Mouse (Mus musculus) lung, adult 18-20 months (tissue): ENCODE results near the gene Ckap4.
"Not testable (repeated sequence)": the region's sequence is repeated elsewhere in the genome, so short reads cannot be mapped to it uniquely, and the experiment has no call there.

Source experiments
- DNase-seq, 2 experiments: peaks; one replicate each; pipeline ENCODE4 v3.0.0; 2022; ENCODE audit warnings: mixed read lengths in 2 of 2

Gene Ckap4

DNA sequence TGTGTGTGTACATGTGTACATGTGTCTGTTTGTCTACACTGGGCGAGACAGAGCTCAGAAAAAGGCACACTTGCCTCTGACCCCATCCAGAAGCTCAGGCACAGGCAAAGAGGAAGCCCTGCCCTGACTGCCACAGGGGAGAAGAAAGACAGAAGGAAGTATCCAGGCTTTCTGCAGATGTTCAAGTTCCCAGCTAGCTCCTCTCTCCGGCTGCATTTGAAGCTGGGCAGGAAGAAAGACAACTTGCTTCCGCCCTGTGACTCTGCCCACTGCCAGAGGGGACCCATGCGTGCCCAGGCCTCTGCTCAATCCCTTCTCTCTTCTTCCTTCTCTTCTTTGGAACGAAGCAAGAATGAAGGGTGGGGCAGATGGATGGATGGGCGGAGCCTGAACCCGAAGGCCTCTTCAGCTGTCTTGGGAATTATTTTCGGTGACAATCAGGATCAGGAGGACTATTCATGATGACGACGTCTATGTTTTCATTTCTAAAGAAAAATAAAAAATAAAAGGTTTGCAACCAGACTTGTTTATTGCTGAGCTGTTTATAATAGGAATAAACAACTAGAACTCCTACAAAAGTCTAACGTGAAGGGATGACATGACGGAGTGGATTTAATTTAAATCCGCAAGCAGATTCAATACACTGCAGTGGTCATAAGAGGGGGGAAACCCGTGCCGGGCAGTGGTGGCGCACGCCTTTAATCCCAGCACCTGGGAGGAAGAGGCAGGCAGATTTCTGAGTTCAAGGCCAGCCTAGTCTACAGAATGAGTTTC is 15.5 kb upstream of the Ckap4 start:
- no peak for DNase-seq

DNA sequence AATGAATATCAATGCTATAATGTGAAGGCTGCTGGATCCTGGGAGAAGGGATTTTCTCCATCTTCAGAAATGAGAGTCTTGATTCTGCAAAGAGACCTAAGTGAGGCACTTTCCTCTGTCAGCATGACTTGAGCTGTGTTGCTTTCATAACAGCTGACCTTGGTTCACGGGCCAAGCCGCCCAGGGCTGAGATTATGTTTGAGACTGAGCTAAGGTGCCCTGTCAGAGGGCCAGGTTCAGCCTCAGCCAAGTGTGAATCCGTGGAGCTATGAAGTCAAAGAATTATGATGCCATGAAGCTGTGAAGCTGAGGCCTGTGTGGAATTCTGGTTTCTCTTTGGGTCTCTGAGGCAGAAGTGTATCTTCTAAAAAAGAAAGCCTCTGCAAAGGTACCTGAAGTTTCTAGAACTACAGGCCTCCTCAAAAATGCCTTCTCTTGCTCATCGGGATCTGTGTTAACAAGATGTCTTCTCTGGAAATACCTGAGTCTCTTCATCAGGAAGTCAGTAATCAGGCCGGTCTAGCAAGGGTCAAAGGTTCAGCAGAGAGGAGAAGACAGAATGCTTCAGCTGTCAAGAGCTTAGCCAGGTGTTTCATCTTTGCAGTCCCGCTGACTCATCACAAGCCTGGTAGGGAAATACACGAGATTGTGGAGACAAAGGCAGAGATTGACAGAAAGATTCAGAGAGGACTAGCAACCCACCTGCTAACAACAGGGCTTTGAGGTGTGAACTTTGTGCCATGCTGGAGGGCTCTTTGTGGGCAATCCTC is 11.2 kb upstream of the Ckap4 start:
- no peak for DNase-seq

DNA sequence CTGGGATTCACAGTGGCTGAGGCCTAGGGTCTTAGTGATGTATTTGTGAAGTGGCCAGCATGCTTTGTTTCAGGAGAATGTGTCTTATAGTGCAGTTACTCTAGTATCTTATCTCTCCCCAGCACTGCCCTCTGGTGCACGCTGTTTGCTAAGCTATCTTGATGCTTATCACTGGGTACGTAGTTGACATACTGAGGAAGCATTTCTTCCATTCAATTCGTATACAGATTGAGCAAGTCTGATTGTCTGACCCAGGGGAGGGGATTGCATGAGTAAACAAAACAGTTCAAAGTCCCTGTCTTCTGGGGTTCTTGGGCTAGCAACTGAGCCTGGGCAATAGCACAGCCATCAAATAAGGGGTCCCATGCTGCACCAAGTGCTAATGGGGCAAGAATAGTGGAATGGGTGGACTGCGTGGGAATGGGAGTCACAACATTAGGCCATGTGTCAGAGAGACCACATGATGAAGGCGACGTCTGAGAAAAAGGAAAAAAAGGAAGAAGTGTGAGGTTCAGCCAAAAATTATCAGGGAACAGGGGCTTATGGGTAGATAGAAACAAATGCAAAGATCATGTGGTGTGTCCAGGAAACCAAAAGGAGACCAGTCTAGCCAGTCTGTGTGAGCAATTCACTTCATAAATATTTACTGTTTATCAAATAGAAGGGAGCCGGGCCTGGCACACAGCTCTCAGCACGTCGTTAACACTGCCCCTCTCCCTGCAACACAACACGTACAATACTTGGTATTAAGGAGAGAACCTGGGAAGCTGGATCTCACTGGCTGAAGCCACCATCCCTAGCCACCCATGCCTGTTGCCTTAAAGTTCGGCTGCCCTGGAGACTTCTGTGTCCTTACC is 9.2 kb upstream of the Ckap4 start:
- no peak for DNase-seq

DNA sequence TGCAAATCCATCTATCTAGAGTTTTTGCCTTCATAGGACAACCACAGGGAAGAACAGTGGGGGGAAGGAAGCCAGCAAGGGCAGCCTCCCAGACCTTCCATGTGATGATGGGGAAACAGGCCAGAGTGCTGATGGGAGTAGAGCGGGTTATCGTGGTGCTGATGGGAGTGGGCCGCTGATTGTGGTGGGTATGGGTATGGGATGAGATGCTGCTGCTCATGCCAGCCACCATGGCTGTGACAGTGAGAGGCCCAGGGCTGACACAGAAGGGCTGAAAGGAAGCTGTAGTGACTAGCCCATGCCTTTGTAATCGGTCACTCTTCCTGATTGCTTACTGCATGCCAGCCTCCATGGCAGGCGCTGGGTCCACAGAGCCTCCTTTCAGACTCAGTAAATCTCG is 5.8 kb upstream of the Ckap4 start:
- DNase-seq: no peak

DNA sequence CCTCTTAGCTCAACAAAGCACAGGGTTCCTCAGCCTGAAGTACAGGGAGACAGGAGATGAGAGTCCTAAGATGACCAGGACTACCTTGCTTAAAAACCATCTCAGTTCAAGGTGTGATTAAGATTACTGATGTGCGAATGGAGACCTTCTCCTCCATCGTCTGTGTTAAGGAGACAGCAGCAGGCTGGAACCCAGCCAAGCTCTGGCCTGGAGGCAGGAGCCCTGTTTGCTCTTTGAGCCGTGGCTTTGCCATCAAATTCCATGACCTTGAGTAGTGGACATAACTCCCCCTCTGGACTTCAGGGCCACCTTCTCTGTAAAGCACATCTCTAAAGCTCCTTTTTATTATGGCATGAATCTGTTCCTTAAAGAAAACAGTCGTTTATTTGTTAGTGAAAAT is 2.0 kb upstream of the Ckap4 start:
- DNase-seq: no peak

DNA sequence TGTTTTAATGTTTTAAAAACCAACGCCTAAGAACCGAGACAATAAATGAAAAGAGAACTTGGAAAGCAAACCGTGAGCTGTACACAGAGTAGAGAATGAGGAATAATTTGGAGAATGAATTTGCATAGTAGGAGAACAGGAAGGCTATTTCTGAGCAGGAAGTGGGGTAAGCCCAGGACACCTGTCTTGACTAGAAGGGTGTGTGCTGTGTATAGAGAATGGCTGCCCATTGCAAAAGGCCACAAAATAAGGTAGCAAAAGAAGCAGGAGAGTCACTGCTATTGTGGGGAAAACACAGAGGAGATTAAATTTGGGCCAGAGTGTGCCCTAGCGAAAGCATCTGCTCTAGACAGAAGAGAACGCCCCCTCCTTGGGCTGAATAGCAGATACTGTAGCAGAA is 1.6 kb upstream of the Ckap4 start:
- DNase-seq: no peak

DNA sequence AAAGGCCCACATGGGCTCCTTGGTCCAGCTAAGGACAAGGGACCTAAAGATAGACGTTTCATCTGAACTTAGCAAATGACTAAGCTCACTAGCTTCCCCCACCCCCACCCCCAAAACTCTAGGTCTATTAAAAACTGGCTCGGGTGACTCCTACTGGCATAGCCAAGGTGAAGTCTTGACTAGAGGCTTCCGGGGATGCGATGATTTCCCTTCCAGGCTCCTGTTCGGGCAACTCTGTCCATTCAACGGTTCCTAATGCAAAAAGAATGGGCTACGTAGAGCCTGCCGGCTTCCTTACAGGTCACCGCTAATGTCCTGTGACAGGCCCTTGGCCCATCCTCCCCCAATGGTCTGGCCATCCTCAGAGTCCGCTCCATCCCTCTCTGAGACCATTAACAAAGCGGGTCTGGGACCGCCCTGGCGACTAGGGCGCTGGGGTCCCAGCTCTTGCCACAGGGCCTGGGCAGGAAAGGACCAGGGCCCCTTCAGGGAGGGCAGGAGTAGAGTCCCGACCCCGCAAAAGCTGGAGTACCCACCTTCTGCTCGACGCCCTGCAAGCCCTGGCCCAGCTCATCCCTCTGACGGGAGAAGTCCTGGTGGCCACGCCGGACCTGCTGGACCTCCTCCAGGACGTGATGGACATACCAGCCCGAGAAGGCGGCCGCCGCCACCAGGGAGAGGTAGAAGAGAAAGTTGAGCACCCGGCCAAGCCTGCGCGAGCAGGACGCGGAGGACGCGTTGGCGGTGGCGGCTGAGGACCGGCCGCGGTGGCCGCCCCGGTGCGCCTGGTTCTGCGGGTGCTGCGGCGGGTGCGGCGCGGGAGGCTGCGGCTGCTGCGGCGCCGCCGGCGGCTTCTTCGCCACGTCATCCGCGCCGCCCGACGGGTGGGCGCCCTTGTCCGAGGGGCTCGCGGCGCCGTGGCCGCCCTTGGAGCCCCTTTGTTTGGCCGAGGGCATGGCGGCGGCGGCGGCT is 665 bp downstream of the Ckap4 start:
- DNase-seq: peak; percentile 55 to 59

DNA sequence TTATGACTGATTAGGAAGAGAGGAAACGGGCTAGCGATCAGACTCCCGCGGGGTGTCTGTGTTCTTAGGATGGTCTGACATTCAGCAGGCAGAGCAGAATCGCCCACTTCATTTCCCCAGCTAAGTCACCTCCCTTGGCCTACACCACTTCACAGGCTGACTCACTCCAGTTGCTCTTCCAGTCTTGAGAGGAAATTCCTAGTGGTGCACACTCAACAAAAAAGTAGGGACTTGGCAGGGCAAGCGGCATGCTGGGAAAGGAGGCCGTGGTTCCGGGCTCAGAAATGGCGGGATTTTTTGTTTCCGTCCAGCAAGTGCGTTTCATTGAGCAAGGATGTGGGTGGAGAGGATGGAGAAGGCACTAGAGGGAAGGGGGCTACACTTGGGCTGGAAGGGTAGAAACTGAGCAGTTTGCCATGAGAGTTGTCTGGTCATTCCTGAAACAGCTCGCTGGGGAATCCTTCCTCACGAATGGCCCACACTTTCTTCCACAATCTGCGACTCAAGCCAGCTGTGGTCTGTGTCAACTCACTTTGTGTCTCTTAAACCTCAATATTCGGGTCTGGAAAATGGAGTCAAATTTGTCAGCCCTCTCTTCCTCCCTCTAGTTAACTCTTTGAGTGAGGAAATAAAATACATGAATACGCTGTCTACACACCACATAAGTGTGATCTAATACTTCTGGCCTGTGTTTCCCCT is 1.5 kb downstream of the Ckap4 start:
- peak; percentile 78 to 87 for DNase-seq

DNA sequence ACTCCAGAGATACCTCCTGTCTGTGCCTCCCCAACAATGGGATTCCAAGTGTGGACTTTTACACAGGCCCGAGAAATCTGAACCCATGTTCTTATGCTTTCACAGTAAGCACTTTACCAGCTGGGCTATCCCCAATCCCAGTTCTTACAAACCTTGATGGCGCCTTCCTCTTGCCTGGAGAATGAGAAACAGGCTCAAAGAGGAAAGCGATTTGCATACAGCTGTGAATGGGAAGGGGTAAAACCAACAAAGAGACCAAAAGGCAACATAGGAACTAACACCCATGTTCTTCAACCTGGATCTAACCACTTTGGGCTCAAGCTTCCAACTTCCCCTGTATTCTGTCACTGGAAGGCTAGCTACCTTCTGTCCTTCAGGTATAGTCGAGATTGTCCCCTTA is 2.3 kb downstream of the Ckap4 start:
- no peak for DNase-seq

DNA sequence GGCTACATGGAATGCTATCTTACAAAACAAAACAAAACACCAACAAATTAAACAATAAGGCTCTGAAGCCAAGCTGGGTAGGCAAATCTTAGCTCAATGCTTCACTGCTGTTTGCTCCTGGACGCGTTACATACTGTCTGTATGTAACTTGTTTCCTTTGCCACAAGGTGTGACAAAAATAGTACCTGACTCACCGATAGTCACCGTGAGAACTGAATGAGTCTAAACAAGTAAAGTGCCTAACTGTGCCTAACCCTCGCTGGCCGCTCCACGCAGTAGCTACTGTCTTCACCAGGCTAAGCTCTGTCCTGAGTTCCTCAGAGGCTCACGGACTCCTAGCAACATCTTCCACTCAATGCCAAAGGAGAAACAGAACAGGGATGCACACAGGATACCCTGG is 3.5 kb downstream of the Ckap4 start:
- DNase-seq: no peak

DNA sequence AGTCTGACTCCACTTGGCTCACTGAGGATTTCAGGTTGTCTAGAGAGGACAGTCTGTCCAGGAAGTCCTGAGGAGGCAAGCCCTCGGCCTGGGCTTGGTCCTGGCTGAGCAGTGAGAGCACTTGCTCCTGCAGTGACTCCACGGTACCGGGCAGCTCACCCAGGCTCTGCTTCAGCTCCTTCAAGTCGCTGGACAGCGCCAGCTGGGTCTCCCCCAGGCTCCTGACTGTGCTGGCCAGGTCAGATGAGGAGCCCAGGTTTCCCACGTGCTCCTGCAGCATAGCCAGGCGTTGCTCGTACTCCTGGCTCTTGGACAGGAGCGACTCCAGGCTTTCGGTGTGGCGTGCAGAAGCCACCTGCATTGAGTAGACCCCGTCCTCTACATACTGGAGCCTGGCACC is 6.2 kb downstream of the Ckap4 start:
- no peak for DNase-seq

DNA sequence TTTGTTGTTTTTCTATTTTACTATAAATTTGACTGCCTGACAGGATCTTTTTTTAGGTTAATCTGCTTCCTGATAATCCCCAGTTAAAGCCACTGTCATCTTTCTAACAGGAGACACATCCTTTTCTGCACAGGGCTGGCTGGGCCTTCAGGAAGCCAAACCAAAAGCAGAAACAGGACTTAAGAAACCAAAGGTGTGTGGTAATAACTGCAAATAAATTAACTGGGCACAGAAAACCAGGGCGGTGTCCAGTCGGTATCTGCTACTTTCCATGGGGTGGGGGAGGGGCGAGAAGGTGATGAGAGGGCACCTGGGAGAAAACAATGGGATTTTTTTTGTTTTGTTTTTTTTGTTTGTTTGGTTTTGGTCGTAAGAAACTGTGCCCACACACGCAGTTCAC is 6.8 kb downstream of the Ckap4 start:
- DNase-seq: no peak

DNA sequence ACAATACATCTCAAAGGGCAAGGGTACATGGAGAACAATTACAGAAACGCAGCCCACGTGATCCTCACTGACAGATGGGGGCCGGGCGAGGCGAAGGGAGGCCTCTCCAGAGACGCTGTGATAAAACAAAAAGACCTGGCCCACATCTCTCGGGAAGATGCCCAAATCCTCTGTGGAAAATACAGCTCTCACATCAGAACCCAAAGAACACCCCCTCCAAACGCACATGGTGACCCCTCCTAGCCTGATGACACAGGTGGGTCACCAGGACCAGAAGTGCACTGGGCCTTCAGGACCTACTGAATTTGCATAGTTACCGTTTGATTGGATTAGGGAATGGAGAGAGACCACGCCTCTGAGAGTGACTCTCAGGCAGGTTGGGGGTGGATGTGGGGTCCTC is 7.4 kb downstream of the Ckap4 start:
- no peak for DNase-seq

DNA sequence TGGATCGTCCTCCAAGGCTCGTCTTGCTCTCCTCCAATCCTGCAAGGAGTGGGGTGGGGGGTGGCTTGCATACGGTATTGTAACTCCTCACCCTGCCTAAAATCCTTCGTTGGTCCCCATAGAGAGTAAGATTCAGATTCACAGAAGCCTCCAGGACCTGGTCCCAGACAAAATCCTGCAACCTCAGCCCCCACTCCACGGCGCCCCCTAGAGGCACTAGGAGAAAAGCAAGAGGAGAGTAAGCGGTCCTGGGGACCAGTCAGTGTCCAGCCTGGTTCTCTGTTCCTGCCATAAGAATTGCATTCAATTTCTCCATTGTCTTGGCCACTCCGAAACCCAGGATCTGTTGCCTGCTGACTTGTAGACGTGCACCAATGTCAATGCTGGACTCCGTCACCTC is 10.2 kb downstream of the Ckap4 start:
- DNase-seq: no peak

DNA sequence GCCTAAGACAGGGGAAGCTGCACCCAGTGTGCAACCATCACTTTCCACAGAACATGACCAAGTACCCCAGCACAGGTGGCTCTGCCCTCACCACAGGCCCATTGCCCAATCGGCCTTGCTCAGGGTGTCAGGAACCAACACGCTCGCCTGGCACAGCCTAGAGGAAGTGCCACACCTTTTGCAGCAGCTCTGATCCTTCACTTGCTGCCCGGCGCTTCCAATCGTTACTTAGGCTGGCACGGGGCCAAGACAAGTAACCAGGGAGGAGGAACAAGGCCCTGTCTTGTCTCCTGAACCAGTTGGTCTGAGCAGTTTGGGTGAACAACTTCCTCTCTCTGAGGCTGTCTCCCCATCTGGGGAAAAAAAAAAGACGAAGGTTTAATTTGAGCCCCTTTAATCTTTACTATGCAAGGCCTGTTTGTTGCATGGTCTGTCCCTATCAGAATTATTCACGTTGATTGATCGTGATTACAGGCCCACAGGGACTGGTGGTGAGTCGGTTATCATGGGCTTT is 17.4 kb downstream of the Ckap4 start:
- DNase-seq: peak; percentile 57 to 69

DNA sequence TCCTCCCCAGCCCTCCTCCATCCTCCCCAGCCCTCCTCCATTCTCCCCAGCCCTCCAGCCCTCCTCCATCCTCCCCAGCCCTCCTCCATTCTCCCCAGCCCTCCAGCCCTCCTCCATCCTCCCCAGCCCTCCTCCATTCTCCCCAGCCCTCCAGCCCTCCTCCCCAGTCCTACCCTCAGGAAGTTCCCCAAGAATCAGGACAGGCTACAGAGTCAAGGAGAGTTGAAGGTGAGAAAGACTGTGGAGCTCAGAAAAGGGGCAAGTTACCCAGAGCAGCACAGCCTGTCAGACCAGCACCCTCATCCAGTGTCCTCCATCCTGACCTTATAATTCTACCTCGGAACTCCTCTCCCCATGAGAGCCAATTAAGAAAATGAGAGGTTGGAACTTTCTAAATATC is 17.9 kb downstream of the Ckap4 start:
- not testable (repeated sequence) for DNase-seq

DNA sequence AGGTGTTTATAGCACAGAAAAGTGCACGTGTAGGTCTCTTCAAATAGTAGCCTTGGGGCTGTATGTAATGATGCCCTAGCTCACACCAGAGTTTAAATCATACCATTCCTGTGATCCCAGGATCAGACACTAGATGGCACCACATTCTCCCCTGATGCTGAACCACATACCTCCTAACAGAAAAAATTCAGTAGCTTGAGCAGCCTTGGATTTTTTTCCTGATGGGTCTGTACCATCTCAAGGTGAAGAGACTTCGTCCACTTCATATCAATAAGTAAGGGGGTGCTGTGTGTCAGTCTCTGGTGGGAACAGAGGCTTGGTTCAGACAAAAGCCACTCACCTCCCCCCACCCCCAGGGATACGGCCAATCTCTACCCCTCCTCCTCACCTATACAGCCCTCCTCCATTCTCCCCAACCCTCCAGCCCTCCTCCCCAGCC is 18.3 kb downstream of the Ckap4 start:
- peak; percentile 47 to 73 for DNase-seq

DNA sequence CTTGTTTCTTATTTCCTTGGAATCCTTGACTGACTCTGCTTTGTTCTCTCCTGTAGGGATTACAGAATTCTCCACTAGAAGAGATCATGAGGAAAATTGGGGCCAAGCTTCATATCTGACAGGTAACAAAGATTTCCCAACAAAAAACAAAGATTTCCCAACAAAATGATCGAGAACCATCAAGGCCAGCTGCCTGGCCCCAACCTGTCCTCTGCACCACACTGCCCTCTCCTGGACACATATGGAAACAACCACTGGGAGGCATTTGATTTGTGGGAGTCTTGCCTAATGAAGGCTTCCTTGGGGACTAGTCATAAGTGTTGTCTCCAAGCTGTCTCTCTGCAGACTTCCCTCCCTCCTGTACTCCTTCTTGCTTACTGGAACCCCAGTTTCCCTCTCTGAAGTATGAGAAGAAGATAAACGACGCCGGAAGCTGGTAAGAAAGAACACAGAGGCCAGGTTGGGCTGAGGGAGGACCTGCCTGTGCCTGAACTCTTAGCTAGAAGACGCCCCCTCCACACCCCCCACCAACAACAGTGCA is 19.8 kb downstream of the Ckap4 start:
- peak; percentile 66 to 79 for DNase-seq

DNA sequence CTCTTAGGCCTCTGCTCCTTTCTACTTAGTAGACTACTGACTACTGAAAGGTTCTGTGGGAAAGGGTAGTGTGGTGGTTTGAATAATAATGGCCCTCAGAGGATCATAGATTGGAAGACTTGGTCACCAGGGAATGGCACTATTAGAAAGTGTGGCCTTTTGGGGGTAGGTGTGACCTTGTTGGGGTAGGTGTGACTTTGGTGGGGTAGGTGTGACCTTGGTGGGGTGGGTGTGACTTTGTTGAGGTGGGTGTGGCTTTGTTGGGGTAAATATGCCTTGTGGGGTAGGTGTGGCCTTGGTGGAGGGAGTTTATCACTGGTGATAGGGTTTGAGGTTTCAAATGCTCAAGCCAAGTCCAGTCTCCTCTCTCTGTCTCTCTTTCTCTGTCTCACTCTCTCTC is 21.1 kb downstream of the Ckap4 start:
- DNase-seq: no peak

DNA sequence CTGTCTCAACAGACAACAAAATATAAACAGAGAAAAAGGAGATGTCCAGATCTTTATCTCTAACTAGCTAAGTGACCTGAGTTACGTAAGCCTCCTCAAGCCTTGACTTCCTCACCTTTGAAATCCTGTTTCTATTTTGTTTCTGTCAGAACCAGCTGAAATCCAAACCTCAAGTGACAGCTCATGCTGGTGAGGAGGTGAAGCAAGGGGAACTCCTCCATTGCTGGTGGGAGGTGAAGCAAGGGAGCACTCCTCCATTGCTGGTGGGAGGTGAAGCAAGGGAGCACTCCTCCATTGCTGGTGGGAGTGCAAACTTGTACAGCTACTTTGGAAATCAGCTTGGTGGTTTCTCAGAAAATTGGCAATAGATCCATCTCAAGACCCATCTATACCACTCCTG is 25.3 kb downstream of the Ckap4 start:
- DNase-seq: no peak

DNA sequence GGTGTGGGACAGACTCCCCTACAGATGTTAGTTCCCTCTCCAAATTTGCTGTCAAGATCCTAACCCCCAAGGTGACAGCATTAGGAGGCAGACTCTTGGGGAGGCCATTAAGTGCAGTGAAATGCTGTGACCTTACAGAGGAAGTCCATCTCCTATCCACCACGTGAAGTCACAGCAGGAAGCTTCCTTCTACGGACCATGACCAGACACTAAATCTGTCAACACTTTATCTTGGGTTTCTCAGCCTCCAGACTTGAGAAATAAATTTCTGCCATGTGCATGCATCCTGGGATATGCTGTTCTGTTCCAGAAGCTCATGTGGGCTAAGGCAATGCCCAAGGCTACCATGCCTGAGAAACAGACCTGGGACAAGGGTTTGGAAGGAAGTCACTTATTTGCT is 35.0 kb downstream of the Ckap4 start:
- DNase-seq: no peak
